Comparison of ENCODE assay signal across 8 mouse cellular contexts in the genomic region with DNA sequence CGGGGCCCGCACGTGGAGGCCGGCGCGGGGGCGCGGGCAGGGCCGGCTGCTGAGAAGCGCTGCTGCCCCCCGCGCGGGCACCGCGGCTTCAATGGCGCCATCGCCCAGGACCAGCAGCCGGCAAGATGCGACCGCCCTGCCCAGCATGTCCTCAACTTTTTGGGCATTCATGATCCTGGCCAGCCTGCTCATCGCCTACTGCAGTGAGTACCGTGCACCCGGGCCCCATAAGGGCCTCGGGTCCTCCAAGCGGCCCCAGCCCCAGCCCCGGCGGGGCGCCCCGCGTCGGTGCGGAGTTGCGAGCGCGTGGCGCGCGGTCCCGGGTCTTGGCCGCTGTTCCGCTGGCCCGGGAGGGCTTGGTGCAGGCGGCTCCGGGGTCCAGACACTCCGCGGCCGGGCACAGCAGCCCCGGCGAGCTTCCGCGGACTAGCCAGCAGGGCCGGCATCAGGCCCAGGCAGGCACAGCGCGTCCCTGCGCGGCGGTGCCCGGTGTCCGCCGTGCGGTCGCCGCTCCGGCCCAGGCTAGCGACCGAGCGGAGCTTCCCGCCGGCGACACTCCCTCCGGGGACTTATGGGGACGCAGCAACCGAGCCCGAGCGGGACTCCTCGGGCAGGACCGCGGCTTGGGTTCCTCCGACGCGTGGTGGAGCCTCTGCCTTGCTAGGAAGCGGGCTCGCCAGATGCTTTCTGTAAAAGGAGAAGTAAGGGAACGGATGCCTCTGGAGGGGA. TPM values are rescaled to one million over a fixed set of nuclear protein-coding genes. Genes with fewer than 3 reads are reported as not detected.
DNase-seq lines count a peak whose midpoint lies in the region; ATAC-seq and TF ChIP-seq lines count a peak whose summit lies in the region.

No protein-coding gene starts in this region.

- TF ChIP-seq POLR2A in kidney, adult 2 months (IDR thresholded peaks at IDR 0.05; ENCODE audit: low read depth, low read length), result no peak
- TF ChIP-seq POLR2A in embryonic fibroblast, embryonic 13.5 days (IDR thresholded peaks at IDR 0.05; ENCODE audit: low read depth, low read length), result no peak

- peak; percentile 79 for ATAC-seq in kidney, embryonic 15.5 days (replicated peaks; ENCODE audit: low FRiP score)
- ATAC-seq in hindbrain, embryonic 14.5 days (ENCODE audit: low FRiP score), result peak; percentile 47
- no peak for ATAC-seq in activated CD4-positive, CD25-positive, alpha-beta regulatory T cell, adult 4 months

- peak overlapping the region; percentile 43 for H3K9ac ChIP-seq in kidney, embryonic 15.5 days
- peak overlapping the region; percentile 95 for H3K9ac ChIP-seq in hindbrain, embryonic 14.5 days

- H3K9me3 ChIP-seq in kidney, embryonic 15.5 days (replicated peaks), result no peaks in the 10 kb centered on the region
- no peaks in the 10 kb centered on the region for H3K9me3 ChIP-seq in hindbrain, embryonic 14.5 days (ENCODE audit: control insufficient read depth, low read length)

- H3K27ac ChIP-seq in kidney, embryonic 15.5 days, result no peak overlapping the region
- H3K27ac ChIP-seq in kidney, adult 2 months (ENCODE audit: insufficient read depth, low read depth, low read length), result no peak overlapping the region
- H3K27ac ChIP-seq in embryonic fibroblast, embryonic 13.5 days (ENCODE audit: insufficient read depth, low read length), result no peak overlapping the region
- H3K27ac ChIP-seq in hindbrain, embryonic 14.5 days, result peak overlapping the region; percentile 87

- peak overlapping the region; percentile 95 for H3K4me2 ChIP-seq in kidney, embryonic 15.5 days
- H3K4me2 ChIP-seq in hindbrain, embryonic 14.5 days (replicated peaks), result peak overlapping the region; percentile 66

- H3K4me1 ChIP-seq in kidney, embryonic 15.5 days, result peaks cover 17% of the 10 kb centered on the region
- no peaks in the 10 kb centered on the region for H3K4me1 ChIP-seq in kidney, adult 2 months (ENCODE audit: control insufficient read depth, insufficient read depth, low read length)
- no peaks in the 10 kb centered on the region for H3K4me1 ChIP-seq in embryonic fibroblast, embryonic 13.5 days (ENCODE audit: control insufficient read depth, insufficient read depth, low read length)
- peaks cover 41% of the 10 kb centered on the region for H3K4me1 ChIP-seq in hindbrain, embryonic 14.5 days (replicated peaks; ENCODE audit: control insufficient read depth, insufficient read depth, low read length)

- no peak for TF ChIP-seq CTCF in kidney, adult 2 months (conservative IDR thresholded peaks at IDR 0.05; ENCODE audit: insufficient read depth, insufficient read length, low read depth, low read length)
- TF ChIP-seq CTCF in embryonic fibroblast, embryonic 13.5 days (IDR thresholded peaks at IDR 0.05; ENCODE audit: borderline replicate concordance, insufficient read depth, low read length), result no peak

- peak overlapping the region; percentile 56 for H3K4me3 ChIP-seq in kidney, embryonic 15.5 days (replicated peaks)
- no peak overlapping the region for H3K4me3 ChIP-seq in kidney, adult 2 months (ENCODE audit: insufficient read depth, low read depth, low read length)
- H3K4me3 ChIP-seq in embryonic fibroblast, embryonic 13.5 days (ENCODE audit: insufficient read depth, low read length), result peak overlapping the region; percentile 18
- H3K4me3 ChIP-seq in hindbrain, embryonic 14.5 days (replicated peaks; ENCODE audit: low read length), result peak overlapping the region; percentile 85

- H3K36me3 ChIP-seq in kidney, embryonic 15.5 days, result no peaks in the 10 kb centered on the region
- no peaks in the 10 kb centered on the region for H3K36me3 ChIP-seq in kidney, adult 2 months (ENCODE audit: control insufficient read depth, insufficient read depth, low read length)
- no peaks in the 10 kb centered on the region for H3K36me3 ChIP-seq in hindbrain, embryonic 14.5 days (replicated peaks; ENCODE audit: control insufficient read depth, insufficient read depth)

- H3K27me3 ChIP-seq in kidney, embryonic 15.5 days, result peaks cover 96% of the 10 kb centered on the region
- H3K27me3 ChIP-seq in kidney, adult 2 months (replicated peaks; ENCODE audit: control insufficient read depth, insufficient read depth, low read length), result no peaks in the 10 kb centered on the region
- no peaks in the 10 kb centered on the region for H3K27me3 ChIP-seq in hindbrain, embryonic 14.5 days (ENCODE audit: control insufficient read depth, insufficient read depth, low read length)

- under 1% methylated on average over 81 of the region's 84 CpGs for WGBS in kidney, embryonic 15.5 days
- WGBS in kidney, adult 2 months, result 2% methylated on average over 67 of the region's 84 CpGs
- WGBS in hindbrain, embryonic 14.5 days, result under 1% methylated on average over 83 of the region's 84 CpGs

- DNase-seq in kidney, adult 2 months, result no peak
- DNase-seq in brain, adult 2 months (ENCODE audit: low read depth, low spot score), result peak; percentile 74
- peak; percentile 46 for DNase-seq in hindbrain, embryonic 14.5 days (ENCODE audit: low spot score)
- DNase-seq in lung, postnatal 10 days, result peak; percentile 61
- DNase-seq in right cerebral cortex, postnatal 25 days, result peak; percentile 68

RNA-seq across cellular contexts. Expression of a gene that starts 0.5 kb away (rescaled TPM):
- polyA plus RNA-seq in kidney, embryonic 15.5 days (2015; fragmentation: Nextera tagmentation; extraction: Ambion mirVana), result 4.7 and 5.2 TPM in 2 replicates
- 6.3 and 6.9 TPM in 2 replicates for polyA plus RNA-seq in kidney, adult 2 months (2012; rRNA removed)
- polyA plus RNA-seq in embryonic fibroblast, embryonic 13.5 days (2011; ENCODE audit: insufficient read length, low read depth, missing spikeins), result 3.6 and 3.7 TPM in 2 replicates
- 27.6 and 30.0 TPM in 2 replicates for polyA plus RNA-seq in hindbrain, embryonic 14.5 days (2014; fragmentation: Nextera tagmentation; extraction: Ambion mirVana)
- not detected for polyA plus RNA-seq in activated CD4-positive, CD25-positive, alpha-beta regulatory T cell, adult 4 months (2017; shearing (Covaris generic))
